Mouse (Mus musculus): ENCODE measurements around the gene Defb23. TPM values are rescaled to one million over a fixed set of nuclear protein-coding genes. Genes with fewer than 3 reads are reported as not detected.
A peak's percentile ranks its signal among the peaks of the same experiment; 100 is the strongest.

Gene Defb23
- polyA plus RNA-seq, 1 experiment from 2014 or later = not detected

- no peak for DNase-seq (ENCODE audit: extremely low spot score, low spot score)
- peaks cover 12% of the 10 kb centered on the region for H3K4me1 ChIP-seq
- no peaks in the 10 kb centered on the region for H3K36me3 ChIP-seq (replicated peaks)
- H3K27me3 ChIP-seq (ENCODE audit: poor library complexity, severe bottlenecking) = no peaks in the 10 kb centered on the region
- WGBS = 8% methylated on average over 12 of the region's 12 CpGs
- H3K4me3 ChIP-seq = peak overlapping the region; percentile 39
- H3K9me3 ChIP-seq = no peaks in the 10 kb centered on the region
- peak overlapping the region; percentile 63; the same call in 1 of the 2 replicates for H3K27ac ChIP-seq
Observed at GRCm38 (mm10) chr2:152427493-152427892, 36.9 kb downstream of the Defb23 start.

- H3K9me3 ChIP-seq = peaks cover 15% of the 10 kb centered on the region
- 96% methylated on average over 3 of the region's 3 CpGs for WGBS
- DNase-seq (ENCODE audit: extremely low spot score, low spot score) = no peak
- peak overlapping the region; percentile 100 for H3K27ac ChIP-seq
- H3K36me3 ChIP-seq (replicated peaks) = peaks cover 5% of the 10 kb centered on the region; the same call in 1 of the 2 replicates
- H3K27me3 ChIP-seq (ENCODE audit: poor library complexity, severe bottlenecking) = no peaks in the 10 kb centered on the region
- peak overlapping the region; percentile 96 for H3K4me3 ChIP-seq
- H3K4me1 ChIP-seq = peaks cover 37% of the 10 kb centered on the region
Observed at GRCm38 (mm10) chr2:152415786-152416185, 48.6 kb downstream of the Defb23 start.

- Histone ChIP-seq H3K4me3 (peak within 1 kb of the TSS; percentile 96), H3K27me3 (ENCODE audit: poor library complexity, severe bottlenecking) (no peaks in the 10 kb centered on the region), H3K9me3 (peaks cover 14% of the 10 kb centered on the region), H3K4me1 (peaks cover 42% of the 10 kb centered on the region), H3K27ac (peak within 1 kb of the TSS; percentile 100), H3K36me3 (replicated peaks) (peaks cover 5% of the 10 kb centered on the region; the same call in 1 of the 2 replicates)
- 31% methylated on average over 4 of the region's 4 CpGs for WGBS
- no peak for DNase-seq (ENCODE audit: extremely low spot score, low spot score)
Observed at GRCm38 (mm10) chr2:152415287-152415686, 49.1 kb downstream of the Defb23 start, which contains the start of gene 6820408C15Rik. TSS of gene 6820408C15Rik (plus strand) at chr2:152415587.

- peaks cover 10% of the 10 kb centered on the region for H3K9me3 ChIP-seq
- peak within 1 kb of the TSS; percentile 100 for H3K27ac ChIP-seq
- H3K4me1 ChIP-seq = peaks cover 48% of the 10 kb centered on the region
- H3K36me3 ChIP-seq (replicated peaks) = peaks cover 5% of the 10 kb centered on the region; the same call in 1 of the 2 replicates
- peak; percentile 91 for DNase-seq (ENCODE audit: extremely low spot score, low spot score)
- no peaks in the 10 kb centered on the region for H3K27me3 ChIP-seq (ENCODE audit: poor library complexity, severe bottlenecking)
- H3K4me3 ChIP-seq = peak within 1 kb of the TSS; percentile 96
- under 1% methylated on average over 65 of the region's 65 CpGs for WGBS
Observed at GRCm38 (mm10) chr2:152414591-152415165, 49.7 kb downstream of the Defb23 start, which contains the start of gene Zcchc3. TSS of gene Zcchc3 (minus strand) at chr2:152415027.

- Histone ChIP-seq H3K27ac (peak overlapping the region; percentile 100), H3K4me1 (peaks cover 55% of the 10 kb centered on the region), H3K27me3 (ENCODE audit: poor library complexity, severe bottlenecking) (no peaks in the 10 kb centered on the region), H3K4me3 (peak overlapping the region; percentile 96), H3K36me3 (replicated peaks) (peaks cover 5% of the 10 kb centered on the region; the same call in 1 of the 2 replicates), H3K9me3 (peaks cover 10% of the 10 kb centered on the region)
- WGBS = under 1% methylated on average over 84 of the region's 86 CpGs
- peak; percentile 65 for DNase-seq (ENCODE audit: extremely low spot score, low spot score)
Observed at GRCm38 (mm10) chr2:152413765-152414584, 50.4 kb downstream of the Defb23 start.

GRCm38 (mm10) chr2:152413158-152413764 lies 51.2 kb downstream of the Defb23 start:
- Histone ChIP-seq H3K27me3 (ENCODE audit: poor library complexity, severe bottlenecking) (no peaks in the 10 kb centered on the region), H3K9me3 (peaks cover 10% of the 10 kb centered on the region), H3K36me3 (replicated peaks) (peaks cover 5% of the 10 kb centered on the region; the same call in 1 of the 2 replicates), H3K4me3 (peak overlapping the region; percentile 96), H3K4me1 (peaks cover 55% of the 10 kb centered on the region), H3K27ac (peak overlapping the region; percentile 100)
- WGBS = 2% methylated on average over 21 of the region's 21 CpGs
- no peak for DNase-seq (ENCODE audit: extremely low spot score, low spot score)

- H3K9me3 ChIP-seq = peaks cover 10% of the 10 kb centered on the region
- no peaks in the 10 kb centered on the region for H3K27me3 ChIP-seq (ENCODE audit: poor library complexity, severe bottlenecking)
- peaks cover 55% of the 10 kb centered on the region for H3K4me1 ChIP-seq
- peak overlapping the region; percentile 100 for H3K27ac ChIP-seq
- H3K4me3 ChIP-seq = peak overlapping the region; percentile 96
- 2% methylated on average over 15 of the region's 15 CpGs for WGBS
- peaks cover 5% of the 10 kb centered on the region; the same call in 1 of the 2 replicates for H3K36me3 ChIP-seq (replicated peaks)
- no peak for DNase-seq (ENCODE audit: extremely low spot score, low spot score)
Observed at GRCm38 (mm10) chr2:152412526-152413157, 51.8 kb downstream of the Defb23 start.

GRCm38 (mm10) chr2:152411471-152411870 lies 52.9 kb downstream of the Defb23 start:
- peaks cover 10% of the 10 kb centered on the region for H3K9me3 ChIP-seq
- H3K27ac ChIP-seq = peak overlapping the region; percentile 100
- WGBS = 2% methylated on average over 7 of the region's 7 CpGs
- peaks cover 59% of the 10 kb centered on the region for H3K4me1 ChIP-seq
- H3K27me3 ChIP-seq (ENCODE audit: poor library complexity, severe bottlenecking) = no peaks in the 10 kb centered on the region
- DNase-seq (ENCODE audit: extremely low spot score, low spot score) = no peak
- H3K36me3 ChIP-seq (replicated peaks) = peaks cover 5% of the 10 kb centered on the region; the same call in 1 of the 2 replicates
- peak overlapping the region; percentile 96 for H3K4me3 ChIP-seq

- peak overlapping the region; percentile 96 for H3K4me3 ChIP-seq
- DNase-seq (ENCODE audit: extremely low spot score, low spot score) = peak; percentile 94
- peaks cover 64% of the 10 kb centered on the region for H3K4me1 ChIP-seq
- no peaks in the 10 kb centered on the region for H3K27me3 ChIP-seq (ENCODE audit: poor library complexity, severe bottlenecking)
- peak overlapping the region; percentile 100 for H3K27ac ChIP-seq
- H3K36me3 ChIP-seq (replicated peaks) = peaks cover 5% of the 10 kb centered on the region; the same call in 1 of the 2 replicates
- 0% methylated on average over 15 of the region's 15 CpGs for WGBS
- H3K9me3 ChIP-seq = peaks cover 5% of the 10 kb centered on the region
Observed at GRCm38 (mm10) chr2:152410971-152411371, 53.4 kb downstream of the Defb23 start.

GRCm38 (mm10) chr2:152409781-152410180 lies 54.6 kb downstream of the Defb23 start:
- Histone ChIP-seq H3K9me3 (no peaks in the 10 kb centered on the region), H3K4me3 (peak overlapping the region; percentile 5; the same call in 1 of the 2 replicates), H3K27ac (peak overlapping the region; percentile 100), H3K36me3 (replicated peaks) (peaks cover 5% of the 10 kb centered on the region; the same call in 1 of the 2 replicates), H3K4me1 (peaks cover 64% of the 10 kb centered on the region), H3K27me3 (ENCODE audit: poor library complexity, severe bottlenecking) (no peaks in the 10 kb centered on the region)
- DNase-seq (ENCODE audit: extremely low spot score, low spot score) = no peak
- WGBS = 81% methylated on average over 6 of the region's 6 CpGs

Data from forebrain, embryonic 10.5 days (tissue).